In the genomic region with DNA sequence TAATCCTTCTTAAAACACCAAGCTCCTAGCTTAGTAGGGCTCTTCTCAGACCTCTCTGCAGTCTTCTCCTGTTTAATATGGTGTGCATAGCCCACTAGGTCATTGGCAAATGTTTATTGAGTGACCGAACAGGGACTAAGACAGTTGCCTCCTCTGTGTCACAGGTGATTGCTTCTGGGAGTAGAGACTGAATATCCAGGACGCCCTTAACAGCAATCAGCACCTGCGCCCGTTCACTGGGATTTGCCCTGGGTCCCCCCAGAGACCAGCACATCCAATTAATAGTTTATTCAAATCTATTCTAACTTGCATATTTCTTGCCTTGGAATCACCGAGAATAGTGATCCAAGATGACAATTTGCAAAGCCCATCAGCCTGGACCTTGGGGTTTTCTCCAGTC, we compare ENCODE assay signal across 24 mouse cellular contexts. TPM values are rescaled to one million over a fixed set of nuclear protein-coding genes. Genes with fewer than 3 reads are reported as not detected.
DNase-seq lines count a peak whose midpoint lies in the region; ATAC-seq lines count a peak whose summit lies in the region.
"Had no signal": no experiment of that assay in that cellular context is flagged by ENCODE, and none has a peak within 500 bp of the region (broad histone marks: within the 10 kb centered on the region; RNA-seq: fewer than 3 reads in every experiment).

No protein-coding gene starts in this region.

- H3K4me3 ChIP-seq in embryonic facial prominence, embryonic 14.5 days (ENCODE audit: low read depth, low read length), result no peak overlapping the region
- no peak overlapping the region for H3K4me3 ChIP-seq in embryonic facial prominence, embryonic 10.5 days
- H3K4me3 ChIP-seq in hindbrain, embryonic 12.5 days, result no peak overlapping the region
- H3K4me3 ChIP-seq in hindbrain, embryonic 16.5 days (ENCODE audit: low read length), result no peak overlapping the region
- no peak overlapping the region for H3K4me3 ChIP-seq in midbrain, embryonic 12.5 days
- no peak overlapping the region for H3K4me3 ChIP-seq in midbrain, embryonic 16.5 days (ENCODE audit: low read depth, low read length)
- no peak overlapping the region for H3K4me3 ChIP-seq in neural tube, embryonic 12.5 days
- no peak overlapping the region for H3K4me3 ChIP-seq in neural tube, embryonic 15.5 days (replicated peaks)
- H3K4me3 ChIP-seq: embryonic facial prominence, embryonic 15.5 days; forebrain, embryonic 12.5 days; heart, adult 2 months; heart, embryonic 10.5 days; heart, embryonic 13.5 days had no signal

- no peak for DNase-seq in embryonic facial prominence, embryonic 14.5 days (ENCODE audit: low spot score)
- no peak for DNase-seq in embryonic facial prominence, embryonic 10.5 days (ENCODE audit: low spot score)
- DNase-seq: adrenal gland, adult 8-10 months; adrenal gland, postnatal 25 days; cerebellum, adult 11-12 months; cerebellum, adult 8-10 months; cerebellum, postnatal 36 days; gastrocnemius, postnatal 10 days; gastrocnemius, postnatal 36 days; heart, adult 2 months; heart, postnatal 14 days had no signal

- no peaks in the 10 kb centered on the region for H3K9me3 ChIP-seq in embryonic facial prominence, embryonic 14.5 days (ENCODE audit: control insufficient read depth, low read length)
- no peaks in the 10 kb centered on the region for H3K9me3 ChIP-seq in embryonic facial prominence, embryonic 10.5 days
- H3K9me3 ChIP-seq in hindbrain, embryonic 12.5 days (replicated peaks), result no peaks in the 10 kb centered on the region
- no peaks in the 10 kb centered on the region for H3K9me3 ChIP-seq in hindbrain, embryonic 16.5 days (ENCODE audit: control insufficient read depth, low read length)
- peaks cover 8% of the 10 kb centered on the region; the same call in 1 of the 2 replicates for H3K9me3 ChIP-seq in midbrain, embryonic 12.5 days
- no peaks in the 10 kb centered on the region for H3K9me3 ChIP-seq in midbrain, embryonic 16.5 days (replicated peaks; ENCODE audit: control insufficient read depth, low read length, poor library complexity, severe bottlenecking)
- no peaks in the 10 kb centered on the region for H3K9me3 ChIP-seq in neural tube, embryonic 12.5 days
- H3K9me3 ChIP-seq in neural tube, embryonic 15.5 days (replicated peaks), result no peaks in the 10 kb centered on the region
- H3K9me3 ChIP-seq: embryonic facial prominence, embryonic 15.5 days; forebrain, embryonic 12.5 days; heart, embryonic 10.5 days; heart, embryonic 13.5 days had no signal

- 90% methylated on average over 5 of the region's 5 CpGs for WGBS in embryonic facial prominence, embryonic 14.5 days
- WGBS in embryonic facial prominence, embryonic 10.5 days, result 84% methylated on average over 5 of the region's 5 CpGs
- 59% methylated on average over 5 of the region's 5 CpGs for WGBS in hindbrain, embryonic 12.5 days
- WGBS in hindbrain, embryonic 16.5 days, result 48% methylated on average over 5 of the region's 5 CpGs
- WGBS in midbrain, embryonic 12.5 days, result 51% methylated on average over 5 of the region's 5 CpGs
- WGBS in midbrain, embryonic 16.5 days, result 45% methylated on average over 5 of the region's 5 CpGs
- WGBS in neural tube, embryonic 12.5 days, result 59% methylated on average over 5 of the region's 5 CpGs
- 32% methylated on average over 5 of the region's 5 CpGs for WGBS in neural tube, embryonic 15.5 days

- peaks cover 13% of the 10 kb centered on the region for H3K4me1 ChIP-seq in embryonic facial prominence, embryonic 14.5 days (ENCODE audit: control insufficient read depth, insufficient read depth, low read length)
- H3K4me1 ChIP-seq in embryonic facial prominence, embryonic 10.5 days, result peaks cover 28% of the 10 kb centered on the region
- peaks cover 29% of the 10 kb centered on the region for H3K4me1 ChIP-seq in hindbrain, embryonic 12.5 days
- peaks cover 12% of the 10 kb centered on the region for H3K4me1 ChIP-seq in hindbrain, embryonic 16.5 days (ENCODE audit: control insufficient read depth, insufficient read depth, low read depth, low read length)
- H3K4me1 ChIP-seq in midbrain, embryonic 12.5 days, result peaks cover 35% of the 10 kb centered on the region
- H3K4me1 ChIP-seq in midbrain, embryonic 16.5 days (ENCODE audit: control insufficient read depth, insufficient read depth, low read length), result no peaks in the 10 kb centered on the region; the same call in 1 of the 2 replicates
- H3K4me1 ChIP-seq in neural tube, embryonic 12.5 days, result peaks cover 24% of the 10 kb centered on the region
- peaks cover 26% of the 10 kb centered on the region for H3K4me1 ChIP-seq in neural tube, embryonic 15.5 days
- H3K4me1 ChIP-seq: heart, embryonic 10.5 days had no signal

- H3K4me2 ChIP-seq in embryonic facial prominence, embryonic 14.5 days (ENCODE audit: low read depth, low read length), result no peak overlapping the region
- no peak overlapping the region for H3K4me2 ChIP-seq in hindbrain, embryonic 12.5 days (replicated peaks)
- H3K4me2 ChIP-seq in hindbrain, embryonic 16.5 days (ENCODE audit: low read length), result no peak overlapping the region
- H3K4me2 ChIP-seq in midbrain, embryonic 12.5 days (replicated peaks), result no peak overlapping the region
- H3K4me2 ChIP-seq in midbrain, embryonic 16.5 days (ENCODE audit: low read length), result no peak overlapping the region
- 0 out of 2 replicates have a peak overlapping the region, but pooled peaks have one; percentile 14 for H3K4me2 ChIP-seq in neural tube, embryonic 12.5 days (replicated peaks)
- no peak overlapping the region for H3K4me2 ChIP-seq in neural tube, embryonic 15.5 days
- H3K4me2 ChIP-seq: embryonic facial prominence, embryonic 15.5 days; forebrain, embryonic 12.5 days; heart, embryonic 13.5 days had no signal

- 0 out of 2 replicates have a peak, but pooled peaks have one; percentile 38 for ATAC-seq in embryonic facial prominence, embryonic 14.5 days (ENCODE audit: low read depth)
- peak; percentile 47 for ATAC-seq in hindbrain, embryonic 12.5 days (ENCODE audit: low FRiP score)
- no peak for ATAC-seq in hindbrain, embryonic 16.5 days
- peak; percentile 32; the same call in 1 of the 2 replicates for ATAC-seq in midbrain, embryonic 12.5 days (ENCODE audit: low FRiP score, low read depth)
- ATAC-seq in midbrain, embryonic 16.5 days, result no peak
- ATAC-seq in neural tube, embryonic 12.5 days (ENCODE audit: low FRiP score, low read depth), result peak; percentile 46; the same call in 1 of the 2 replicates
- no peak for ATAC-seq in neural tube, embryonic 15.5 days (ENCODE audit: low FRiP score)
- ATAC-seq: activated CD4-positive, CD25-positive, alpha-beta regulatory T cell, adult 4 months; hindbrain, postnatal 0 days; inflammation-experienced regulatory T-cells, adult 6 months had no signal

- no peak overlapping the region for H3K9ac ChIP-seq in embryonic facial prominence, embryonic 14.5 days (ENCODE audit: low read depth, low read length)
- no peak overlapping the region for H3K9ac ChIP-seq in hindbrain, embryonic 12.5 days
- no peak overlapping the region for H3K9ac ChIP-seq in hindbrain, embryonic 16.5 days (ENCODE audit: low read depth, low read length)
- H3K9ac ChIP-seq in midbrain, embryonic 12.5 days (replicated peaks), result no peak overlapping the region
- H3K9ac ChIP-seq in midbrain, embryonic 16.5 days (ENCODE audit: low read depth, low read length), result no peak overlapping the region
- H3K9ac ChIP-seq in neural tube, embryonic 12.5 days, result no peak overlapping the region
- no peak overlapping the region for H3K9ac ChIP-seq in neural tube, embryonic 15.5 days (replicated peaks)
- H3K9ac ChIP-seq: embryonic facial prominence, embryonic 15.5 days; forebrain, embryonic 12.5 days; heart, embryonic 13.5 days had no signal

- H3K27ac ChIP-seq in embryonic facial prominence, embryonic 14.5 days (replicated peaks; ENCODE audit: low read depth, low read length), result no peak overlapping the region
- no peak overlapping the region for H3K27ac ChIP-seq in embryonic facial prominence, embryonic 10.5 days (replicated peaks)
- peak overlapping the region; percentile 62; the same call in 1 of the 2 replicates for H3K27ac ChIP-seq in hindbrain, embryonic 12.5 days
- H3K27ac ChIP-seq in hindbrain, embryonic 16.5 days (ENCODE audit: low read depth, low read length), result no peak overlapping the region
- peak overlapping the region; percentile 60 for H3K27ac ChIP-seq in midbrain, embryonic 12.5 days (replicated peaks)
- no peak overlapping the region for H3K27ac ChIP-seq in midbrain, embryonic 16.5 days (ENCODE audit: low read length)
- no peak overlapping the region for H3K27ac ChIP-seq in neural tube, embryonic 12.5 days
- H3K27ac ChIP-seq in neural tube, embryonic 15.5 days (replicated peaks), result no peak overlapping the region
- H3K27ac ChIP-seq: embryonic facial prominence, embryonic 15.5 days; heart, adult 2 months; heart, embryonic 10.5 days; heart, embryonic 13.5 days; hindbrain, postnatal 0 days had no signal

- H3K27me3 ChIP-seq in embryonic facial prominence, embryonic 14.5 days (replicated peaks; ENCODE audit: control insufficient read depth, insufficient read depth, low read length), result no peaks in the 10 kb centered on the region
- no peaks in the 10 kb centered on the region for H3K27me3 ChIP-seq in embryonic facial prominence, embryonic 10.5 days (replicated peaks; ENCODE audit: low read depth, poor library complexity, severe bottlenecking)
- H3K27me3 ChIP-seq in hindbrain, embryonic 12.5 days, result no peaks in the 10 kb centered on the region
- no peaks in the 10 kb centered on the region for H3K27me3 ChIP-seq in hindbrain, embryonic 16.5 days (replicated peaks; ENCODE audit: control insufficient read depth, insufficient read depth, low read length)
- H3K27me3 ChIP-seq in midbrain, embryonic 12.5 days, result no peaks in the 10 kb centered on the region; the same call in 1 of the 2 replicates
- H3K27me3 ChIP-seq in midbrain, embryonic 16.5 days (ENCODE audit: control insufficient read depth, insufficient read depth, low read depth, low read length), result no peaks in the 10 kb centered on the region
- H3K27me3 ChIP-seq in neural tube, embryonic 12.5 days (replicated peaks), result 0 out of 2 replicates have a peak, but pooled peaks cover 3% of the 10 kb centered on the region
- no peaks in the 10 kb centered on the region; the same call in 1 of the 2 replicates for H3K27me3 ChIP-seq in neural tube, embryonic 15.5 days (replicated peaks)
- H3K27me3 ChIP-seq: embryonic facial prominence, embryonic 15.5 days; forebrain, embryonic 12.5 days; heart, embryonic 13.5 days had no signal

- H3K36me3 ChIP-seq in embryonic facial prominence, embryonic 14.5 days (ENCODE audit: control insufficient read depth, insufficient read depth, low read length), result no peaks in the 10 kb centered on the region
- no peaks in the 10 kb centered on the region for H3K36me3 ChIP-seq in embryonic facial prominence, embryonic 10.5 days (replicated peaks)
- no peaks in the 10 kb centered on the region for H3K36me3 ChIP-seq in hindbrain, embryonic 12.5 days
- H3K36me3 ChIP-seq in hindbrain, embryonic 16.5 days (ENCODE audit: control insufficient read depth, insufficient read depth, low read length), result no peaks in the 10 kb centered on the region
- no peaks in the 10 kb centered on the region for H3K36me3 ChIP-seq in midbrain, embryonic 12.5 days
- no peaks in the 10 kb centered on the region for H3K36me3 ChIP-seq in midbrain, embryonic 16.5 days (ENCODE audit: control insufficient read depth, insufficient read depth, low read length)
- H3K36me3 ChIP-seq in neural tube, embryonic 12.5 days, result no peaks in the 10 kb centered on the region
- H3K36me3 ChIP-seq in neural tube, embryonic 15.5 days, result no peaks in the 10 kb centered on the region
- H3K36me3 ChIP-seq: embryonic facial prominence, embryonic 15.5 days; forebrain, embryonic 12.5 days; heart, embryonic 10.5 days; heart, embryonic 13.5 days had no signal

RNA-seq across cellular contexts. Expression of a gene that starts 10.6 kb away (rescaled TPM):
- 125 and 186 TPM in 2 replicates for polyA plus RNA-seq in embryonic facial prominence, embryonic 14.5 days (2014; fragmentation: Nextera tagmentation; extraction: Ambion mirVana)
- 2.4 and 5.5 TPM in 2 replicates for polyA plus RNA-seq in embryonic facial prominence, embryonic 10.5 days (2016; fragmentation: Nextera tagmentation; extraction: Ambion mirVana)
- polyA plus RNA-seq in hindbrain, embryonic 12.5 days (2016; fragmentation: Nextera tagmentation; extraction: Ambion mirVana), result 66.9 and 90.7 TPM in 2 replicates
- 2.8 and 6.9 TPM in 2 replicates for polyA plus RNA-seq in hindbrain, embryonic 16.5 days (2015; fragmentation: Nextera tagmentation; extraction: Ambion mirVana)
- polyA plus RNA-seq in midbrain, embryonic 12.5 days (2016; fragmentation: Nextera tagmentation; extraction: Ambion mirVana), result 8.4 and 20.6 TPM in 2 replicates
- 2.0 and 3.3 TPM in 2 replicates for polyA plus RNA-seq in midbrain, embryonic 16.5 days (2015; fragmentation: Nextera tagmentation; extraction: Ambion mirVana)
- polyA plus RNA-seq in neural tube, embryonic 12.5 days (2016; fragmentation: Nextera tagmentation; extraction: Ambion mirVana), result 11.3 and 15.2 TPM in 2 replicates
- 15.9 and 21.9 TPM in 2 replicates for polyA plus RNA-seq in neural tube, embryonic 15.5 days (2015; fragmentation: Nextera tagmentation; extraction: Ambion mirVana)
- polyA plus RNA-seq: activated CD4-positive, CD25-positive, alpha-beta regulatory T cell, adult 4 months; inflammation-experienced regulatory T-cells, adult 6 months had no signal

Comparison
In these comparisons a context has a peak if more than half of its experiments do, and no peak if none do; other contexts are left out.
1. ATAC-seq: peak in embryonic facial prominence, embryonic 14.5 days (single experiment), hindbrain, embryonic 12.5 days (single experiment), midbrain, embryonic 12.5 days (single experiment) and neural tube, embryonic 12.5 days (single experiment); none in hindbrain, embryonic 16.5 days (single experiment), midbrain, embryonic 16.5 days (single experiment) and neural tube, embryonic 15.5 days (single experiment).
2. H3K27ac ChIP-seq: peak in hindbrain, embryonic 12.5 days (single experiment) and midbrain, embryonic 12.5 days (single experiment); none in embryonic facial prominence, embryonic 14.5 days (single experiment), embryonic facial prominence, embryonic 10.5 days (single experiment), hindbrain, embryonic 16.5 days (single experiment), midbrain, embryonic 16.5 days (single experiment), neural tube, embryonic 12.5 days (single experiment) and neural tube, embryonic 15.5 days (single experiment).